Mouse (Mus musculus): ENCODE measurements at regions not wholly inside any gene's neighbourhood (a gene's known extent, or its start where the extent isn't known, plus 50 kb on each side); places are given as distances from the start of the nearest gene placed in this dataset.

DNA sequence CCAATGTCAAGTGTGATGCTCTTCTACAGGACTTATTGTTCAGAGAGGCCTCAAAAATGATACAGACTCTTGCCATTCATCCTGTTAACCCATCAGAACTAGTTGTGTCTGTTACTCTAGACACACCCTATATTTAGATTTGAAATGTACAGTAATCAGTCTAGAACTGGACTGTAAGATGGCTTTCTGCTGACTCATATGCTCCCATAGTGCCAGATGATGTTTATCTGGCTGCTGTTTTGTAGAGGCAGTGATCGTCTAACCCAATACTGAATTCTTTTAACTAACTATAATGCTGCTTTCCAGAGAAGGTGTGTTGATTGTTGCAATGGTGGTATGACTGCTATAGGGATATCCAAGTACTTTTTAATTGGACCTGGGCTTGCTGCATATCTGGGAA, 185.9 kb upstream of the Npsr1 start:
- DNase-seq (ENCODE audit: low read depth, low spot score) = no peak

DNA sequence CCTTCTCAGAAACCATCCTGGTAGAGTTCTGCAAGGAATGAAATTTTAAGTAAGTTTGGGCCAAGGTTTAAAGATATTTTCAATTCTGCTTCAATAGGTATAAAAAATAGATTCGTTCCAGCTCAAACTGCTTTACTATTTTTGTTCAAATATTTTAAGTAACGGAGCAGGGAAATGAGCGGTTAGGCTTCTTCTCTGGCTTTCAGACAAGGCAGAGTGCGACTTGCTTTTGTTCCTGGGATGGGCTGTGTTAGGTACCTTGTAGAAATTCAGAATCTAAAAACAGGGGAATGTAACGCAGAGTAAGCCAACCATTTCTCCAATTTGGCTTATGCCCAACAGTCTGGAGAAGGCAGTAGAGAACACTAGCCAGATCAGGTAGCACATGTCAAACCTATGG, 180.5 kb upstream of the Npsr1 start:
- no peak for DNase-seq (ENCODE audit: low read depth, low spot score)

DNA sequence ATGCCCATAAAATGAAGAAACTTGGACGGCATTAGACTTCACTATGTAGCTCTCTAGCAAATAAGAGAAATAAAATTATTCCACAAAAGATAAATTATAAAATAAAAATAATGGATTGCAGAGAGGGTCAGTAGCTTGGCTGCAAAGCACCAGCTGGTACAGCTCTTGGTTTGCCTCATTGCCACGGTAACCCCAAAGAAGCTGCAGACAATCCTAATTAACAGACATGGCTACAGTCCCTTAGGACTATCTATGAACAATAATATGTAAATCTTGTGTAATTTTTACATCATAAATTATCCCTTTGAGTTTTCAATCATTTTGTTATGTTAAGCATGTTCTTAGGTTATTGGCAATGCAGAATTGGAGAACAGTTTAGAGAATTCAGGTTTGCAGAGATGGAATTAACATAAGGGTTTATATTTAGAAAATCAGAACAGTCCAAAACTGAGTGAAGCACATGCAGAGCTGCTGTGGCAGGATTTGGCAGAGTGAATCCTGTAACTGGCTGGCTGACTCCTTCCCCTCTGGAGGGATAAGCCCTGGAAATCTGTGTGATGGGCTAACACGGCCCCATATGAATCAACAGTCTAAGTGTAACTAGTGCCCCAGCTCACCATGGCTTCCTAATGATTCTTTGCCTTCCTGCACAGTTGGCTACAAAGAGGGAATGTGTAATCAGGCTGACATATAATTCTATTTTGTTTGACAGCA, 178.4 kb upstream of the Npsr1 start:
- DNase-seq (ENCODE audit: low read depth, low spot score) = no peak

DNA sequence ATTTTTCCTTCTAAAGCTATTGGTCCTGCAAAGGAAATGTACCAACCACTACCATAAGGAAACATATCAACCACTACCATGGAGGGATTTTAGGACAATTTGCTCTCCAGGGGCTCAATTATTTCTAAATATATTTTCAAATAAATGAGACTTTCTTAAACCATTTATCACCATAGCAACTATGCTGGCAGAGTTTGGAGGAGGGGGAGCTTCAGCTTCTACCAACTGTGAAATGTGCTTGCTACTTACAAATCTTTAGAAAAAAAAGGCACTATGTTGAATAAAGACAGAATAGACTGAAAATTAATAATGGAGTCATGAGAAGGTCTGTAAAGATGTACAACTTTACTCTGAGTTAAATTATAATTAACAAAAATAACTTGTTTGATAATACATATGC, 165.6 kb upstream of the Npsr1 start:
- no peak for DNase-seq (ENCODE audit: low read depth, low spot score)

DNA sequence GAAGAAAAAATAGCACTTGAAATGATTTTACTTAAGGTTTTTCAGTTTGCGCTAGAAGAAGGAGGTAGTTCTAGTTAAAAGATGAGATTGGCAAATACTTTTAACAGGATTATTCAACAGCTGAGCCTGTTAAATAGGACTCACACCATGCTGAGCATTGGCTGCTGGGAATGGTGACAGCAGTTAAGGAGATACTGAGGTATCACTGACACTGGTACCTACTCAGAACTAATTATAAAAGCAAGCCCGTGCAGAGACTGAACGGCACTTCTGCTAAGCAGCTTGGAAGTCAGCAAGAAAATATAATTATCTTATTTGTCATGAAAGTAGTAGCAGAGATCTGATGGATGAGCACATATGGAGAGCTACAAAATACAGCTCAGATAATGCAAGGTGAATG, 163.5 kb upstream of the Npsr1 start:
- no peak for DNase-seq (ENCODE audit: low read depth, low spot score)

DNA sequence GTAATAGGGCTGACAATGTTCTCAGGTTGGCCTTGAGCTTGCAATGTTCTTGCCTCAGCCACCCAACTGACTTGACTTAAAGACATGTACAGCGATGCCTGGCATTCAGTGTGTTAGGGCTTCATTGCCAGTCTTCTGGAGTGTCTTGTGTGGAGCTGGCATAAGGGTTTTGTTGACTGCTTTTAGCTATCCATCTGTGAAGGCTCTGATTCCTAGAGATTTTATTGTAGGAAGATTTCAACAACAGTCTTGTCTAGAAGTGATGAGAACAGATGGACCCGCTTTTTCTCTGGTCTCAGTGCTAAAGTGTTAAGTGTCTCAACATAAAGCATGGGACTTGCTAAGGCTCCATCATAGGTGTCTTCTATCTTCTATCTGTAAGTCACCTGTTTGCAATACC, 145.3 kb upstream of the Npsr1 start:
- peak; percentile 51 for DNase-seq (ENCODE audit: low read depth, low spot score)

DNA sequence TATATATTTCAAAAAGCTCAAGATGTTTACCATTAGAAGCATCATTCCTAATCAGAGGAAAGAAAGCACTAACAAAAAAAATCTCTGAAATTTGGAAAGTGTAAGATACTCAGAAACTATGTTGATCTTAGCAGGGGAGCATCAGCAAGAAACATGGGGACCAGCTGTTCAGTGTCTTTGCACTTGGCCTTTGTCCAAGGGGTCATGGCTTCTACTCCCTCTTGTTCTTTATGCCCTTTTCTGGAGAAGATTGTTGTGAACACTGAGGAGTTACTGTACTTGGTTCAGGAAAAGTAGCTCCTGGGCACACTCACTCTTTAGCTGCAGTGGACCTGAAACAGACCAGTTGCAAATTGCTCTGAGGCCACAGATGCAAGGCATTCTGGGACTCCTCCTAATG, 141.2 kb upstream of the Npsr1 start:
- no peak for DNase-seq (ENCODE audit: low read depth, low spot score)

DNA sequence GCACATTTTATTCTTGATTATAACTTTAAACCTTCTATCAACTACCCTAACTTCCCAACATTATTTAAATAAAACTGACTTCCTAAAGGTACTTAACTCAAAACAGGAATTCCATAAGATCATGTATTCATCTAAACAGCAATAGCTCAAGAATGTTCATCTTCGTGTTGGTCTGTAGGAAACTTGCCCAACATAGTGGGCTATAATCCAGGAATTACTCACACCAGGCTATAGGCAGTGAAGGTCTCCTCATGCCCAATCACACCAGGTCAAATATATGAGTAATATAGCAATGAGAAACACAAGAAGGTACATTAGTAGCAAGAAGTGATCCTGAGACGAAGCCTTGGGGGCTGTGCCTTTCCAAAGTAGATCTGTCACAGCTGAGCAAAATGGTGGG, 128.1 kb upstream of the Npsr1 start:
- DNase-seq (ENCODE audit: low read depth, low spot score) = no peak

DNA sequence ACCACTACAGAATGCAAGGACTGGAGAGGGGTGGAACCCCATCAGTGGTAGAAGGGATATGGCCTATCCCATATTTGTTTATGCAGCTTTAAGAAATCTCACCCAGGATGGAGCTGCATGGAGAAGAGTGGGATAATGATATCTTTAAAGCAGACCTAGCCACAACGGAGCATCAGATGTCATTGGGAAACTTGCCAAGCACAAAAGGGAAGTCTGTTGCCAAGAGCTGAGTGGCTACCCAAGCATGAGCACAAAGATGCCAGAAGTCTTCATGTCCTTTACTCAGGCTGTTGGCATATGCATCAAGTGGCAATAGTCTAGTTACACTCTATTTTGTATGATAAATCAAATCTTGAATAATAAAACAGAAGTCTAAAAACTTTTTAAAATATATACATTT, 124.6 kb upstream of the Npsr1 start:
- DNase-seq (ENCODE audit: low read depth, low spot score) = no peak

DNA sequence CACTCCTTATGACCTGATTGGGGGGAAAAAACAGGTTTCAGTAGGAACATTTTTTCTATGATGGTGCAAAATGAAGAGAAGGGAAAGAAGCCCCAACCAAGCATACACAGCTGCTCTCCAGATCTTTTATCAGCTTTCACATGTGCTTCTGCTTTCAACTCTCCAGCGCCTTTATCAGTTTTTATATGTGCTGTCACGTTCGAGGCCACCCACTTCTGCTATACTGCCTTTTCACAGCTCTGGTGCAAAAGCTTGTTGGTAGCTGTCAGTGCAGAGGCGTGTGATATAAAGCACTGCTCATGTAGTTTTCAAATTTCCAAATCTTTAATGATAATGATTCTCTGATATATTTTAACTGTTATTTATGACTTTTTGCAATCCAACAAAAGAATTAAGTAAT, 120.2 kb upstream of the Npsr1 start:
- DNase-seq (ENCODE audit: low read depth, low spot score) = no peak

DNA sequence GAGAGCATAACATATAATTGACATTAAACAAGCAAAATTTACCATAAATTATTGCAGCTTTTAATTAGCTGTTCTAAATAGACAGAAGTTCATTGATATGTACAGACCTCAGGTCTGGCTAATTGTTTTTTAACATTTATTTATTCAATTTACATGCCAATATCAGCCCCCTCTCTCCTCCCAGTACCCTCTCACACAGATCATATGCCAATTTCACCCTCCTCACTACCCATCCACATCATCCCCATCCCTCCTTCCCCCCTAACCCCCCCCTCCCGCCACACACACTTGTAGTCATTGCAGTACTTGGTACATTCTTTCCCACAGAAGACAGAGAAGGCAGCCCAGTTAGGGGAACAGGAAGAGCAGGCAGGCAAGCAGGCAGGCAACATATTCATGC, 91.4 kb upstream of the Npsr1 start:
- no peak for DNase-seq (ENCODE audit: low read depth, low spot score)

DNA sequence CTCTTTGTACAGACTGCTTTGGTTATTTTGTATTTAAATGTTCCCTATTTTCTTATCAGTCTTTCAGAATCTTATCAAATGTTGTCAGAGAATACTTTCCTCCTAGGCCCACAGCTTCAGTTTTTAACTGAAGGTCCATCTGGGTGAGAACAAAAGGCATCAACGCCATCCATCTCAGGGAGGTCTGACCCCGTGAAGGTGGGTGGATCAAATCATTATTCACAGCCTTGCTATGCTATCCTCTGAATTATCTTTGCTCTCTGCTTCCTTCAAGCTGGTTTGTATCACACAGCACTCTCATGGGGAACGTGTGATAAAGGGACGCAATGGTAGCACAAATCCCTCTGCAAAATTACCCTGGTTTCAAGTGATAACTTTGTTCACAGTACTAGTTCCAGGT, 59.5 kb upstream of the Npsr1 start:
- DNase-seq (ENCODE audit: low read depth, low spot score) = no peak

Data from brain, embryonic 18.5 days (tissue).